Mouse (Mus musculus): ENCODE results near the gene 1700017B05Rik. TPM values are rescaled to one million over a fixed set of nuclear protein-coding genes. Genes with fewer than 3 reads are reported as not detected.

Gene 1700017B05Rik
- total RNA-seq, 2 experiments from 2014 or later: 14.1 to 18.9 TPM

DNA sequence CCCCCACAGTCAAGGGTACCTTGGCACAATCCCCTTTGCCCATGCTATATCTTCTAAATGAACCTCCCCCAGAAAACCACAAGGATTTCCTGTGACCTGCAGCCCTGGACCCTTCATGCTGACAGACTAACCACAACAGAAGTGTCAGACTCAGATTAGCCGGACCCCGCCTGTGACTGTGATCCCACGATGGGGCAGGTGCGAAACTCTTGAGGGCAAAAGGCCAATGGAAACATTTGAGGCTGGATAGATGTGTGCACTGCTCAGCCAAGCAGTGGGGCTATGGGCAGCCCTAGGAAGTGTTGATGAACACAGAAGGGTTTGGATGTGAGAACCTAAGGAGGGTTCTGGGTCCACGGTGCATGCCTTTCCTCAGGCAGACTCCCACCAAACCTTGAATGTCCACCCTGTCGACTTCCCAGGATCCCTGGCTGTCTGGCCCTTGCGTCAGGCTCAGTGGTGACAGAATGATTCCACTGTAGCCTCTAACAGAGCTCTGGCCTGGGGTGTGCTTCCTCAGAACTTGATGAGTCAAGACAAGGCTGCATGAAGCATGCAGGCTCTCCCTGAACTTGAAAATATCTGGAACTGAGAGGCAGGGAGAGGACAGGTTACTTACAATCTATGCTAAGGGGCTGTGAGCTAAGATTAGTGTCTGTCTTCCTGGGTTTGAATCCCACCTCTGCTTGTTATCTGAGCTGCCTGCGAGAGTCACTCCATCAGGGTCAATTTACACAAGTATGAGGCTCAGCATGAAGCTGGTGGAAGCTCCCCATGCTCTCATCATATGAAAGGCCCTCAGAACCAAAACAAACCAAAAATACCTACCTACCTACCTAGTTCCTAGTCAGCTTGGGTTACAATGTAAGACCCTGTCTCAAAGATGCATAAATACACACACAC lies 10.7 kb upstream of the 1700017B05Rik start:
- DNase-seq (ENCODE audit: low spot score in 2 of 2): no peak

DNA sequence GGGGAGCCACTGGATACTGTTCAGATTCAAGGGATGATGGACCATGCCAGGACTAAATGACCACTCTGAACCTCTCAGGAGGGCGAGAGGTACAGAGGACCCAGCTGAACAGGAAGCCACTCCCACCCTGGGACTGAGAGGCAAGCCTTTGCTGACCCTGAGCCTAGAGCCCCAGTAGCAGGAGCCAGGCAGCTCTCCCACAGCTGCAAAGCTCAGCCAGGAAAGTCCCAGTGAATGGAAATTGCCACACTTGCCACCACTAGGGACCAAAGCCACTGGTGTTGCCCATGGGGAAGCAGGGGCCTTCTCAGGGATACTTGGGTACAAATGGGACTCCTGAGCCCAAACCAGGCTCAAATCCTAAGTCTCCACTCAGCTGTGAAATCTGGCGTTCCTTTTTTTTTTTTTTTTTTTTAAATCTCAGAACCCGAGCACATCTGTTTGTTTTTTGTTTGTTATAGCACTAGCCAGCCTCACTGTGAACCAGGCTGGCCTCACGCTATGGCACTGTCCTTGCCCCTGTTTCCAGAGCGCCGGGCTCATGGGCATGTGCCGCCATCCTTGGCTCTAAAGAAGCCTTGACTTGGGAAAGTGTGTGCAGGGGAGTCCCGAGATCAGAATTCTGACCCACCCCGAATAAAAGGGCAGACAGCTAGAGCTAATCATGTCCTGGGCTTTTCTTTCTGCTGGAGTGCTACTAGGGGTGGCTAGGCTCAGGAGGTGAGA lies 9.6 kb upstream of the 1700017B05Rik start:
- DNase-seq (ENCODE audit: low spot score in 2 of 2): no peak

DNA sequence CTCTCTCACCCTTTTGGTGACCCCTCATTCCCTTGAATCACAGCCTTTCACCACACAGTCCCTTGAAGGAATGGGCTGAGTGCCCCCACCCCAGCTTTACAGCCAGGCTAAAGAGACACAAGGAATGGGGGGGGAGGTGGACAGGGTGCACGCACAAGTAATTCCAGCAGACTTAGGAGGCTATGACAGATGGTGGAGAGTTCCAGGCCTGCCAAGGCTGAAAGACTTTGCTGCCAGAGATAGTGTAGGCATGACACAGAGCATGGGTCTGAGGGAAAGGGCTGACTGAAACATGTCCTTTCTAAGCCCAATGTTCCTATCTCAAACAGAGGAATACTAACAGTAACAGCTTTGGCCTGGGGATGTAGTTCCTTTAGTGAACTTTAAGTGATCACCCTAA lies 8.7 kb upstream of the 1700017B05Rik start:
- no peak for DNase-seq (ENCODE audit: low spot score in 2 of 2)

DNA sequence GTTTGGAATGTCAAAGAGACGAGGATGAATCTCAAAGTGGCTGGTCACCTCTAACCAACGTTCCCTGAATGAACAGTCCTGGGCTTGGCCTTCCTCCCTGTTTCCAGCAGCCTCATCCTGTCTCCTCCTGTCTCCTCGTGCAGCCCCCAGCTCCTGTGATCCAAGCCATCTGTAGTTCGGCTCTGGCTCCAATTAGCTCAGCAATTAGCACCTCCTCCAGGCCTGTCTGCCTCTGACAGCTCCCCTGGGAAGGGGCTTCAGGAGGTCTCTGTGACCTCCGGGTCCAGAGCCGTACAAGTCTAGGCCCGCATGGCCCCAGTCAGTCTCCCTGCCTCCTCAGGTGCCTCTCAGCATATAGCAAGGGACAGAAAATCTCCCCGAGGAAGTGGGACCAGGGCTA lies 8.0 kb upstream of the 1700017B05Rik start:
- no peak for DNase-seq (ENCODE audit: low spot score in 2 of 2)

DNA sequence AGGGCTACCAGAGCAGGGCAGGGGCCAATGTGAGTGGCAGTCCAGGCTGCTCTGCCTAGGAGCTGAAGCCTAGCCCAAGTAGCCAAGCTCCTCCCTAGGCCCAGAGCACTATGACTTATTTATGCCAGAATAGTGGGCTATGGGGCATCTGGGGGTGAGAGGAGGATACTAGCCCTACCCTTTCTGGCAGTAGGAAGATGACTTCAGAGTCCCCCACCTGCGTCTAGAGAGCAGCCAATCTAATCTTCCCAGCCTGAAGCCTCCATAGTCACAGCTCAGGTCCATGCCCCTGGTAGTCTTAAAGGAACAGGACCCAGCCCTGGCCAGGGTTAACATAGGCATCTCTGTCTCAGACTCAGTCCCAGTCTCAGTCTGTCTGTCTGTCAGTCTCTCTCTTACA lies 7.0 kb upstream of the 1700017B05Rik start:
- DNase-seq (ENCODE audit: low spot score in 2 of 2): no peak

DNA sequence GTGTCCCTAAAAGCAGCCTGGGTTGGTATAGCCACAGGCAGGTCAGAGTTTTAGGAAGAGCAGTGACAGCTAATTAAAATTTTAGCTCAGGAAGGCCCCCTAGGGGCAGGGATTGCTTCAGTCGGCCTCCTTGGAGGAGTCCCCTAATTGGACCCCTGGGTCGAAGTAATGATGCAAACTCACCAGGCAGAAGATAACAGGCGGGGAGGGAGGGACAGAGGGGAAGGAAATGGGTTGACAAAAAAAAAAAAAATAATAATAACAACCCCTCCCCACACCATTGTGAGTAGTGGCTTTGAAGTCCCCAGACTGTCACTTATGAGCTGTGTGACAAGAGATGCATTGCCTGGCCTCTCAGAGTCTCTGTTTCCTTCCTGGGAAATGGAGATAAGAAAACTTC lies 6.2 kb upstream of the 1700017B05Rik start:
- DNase-seq (ENCODE audit: low spot score in 2 of 2): no peak

DNA sequence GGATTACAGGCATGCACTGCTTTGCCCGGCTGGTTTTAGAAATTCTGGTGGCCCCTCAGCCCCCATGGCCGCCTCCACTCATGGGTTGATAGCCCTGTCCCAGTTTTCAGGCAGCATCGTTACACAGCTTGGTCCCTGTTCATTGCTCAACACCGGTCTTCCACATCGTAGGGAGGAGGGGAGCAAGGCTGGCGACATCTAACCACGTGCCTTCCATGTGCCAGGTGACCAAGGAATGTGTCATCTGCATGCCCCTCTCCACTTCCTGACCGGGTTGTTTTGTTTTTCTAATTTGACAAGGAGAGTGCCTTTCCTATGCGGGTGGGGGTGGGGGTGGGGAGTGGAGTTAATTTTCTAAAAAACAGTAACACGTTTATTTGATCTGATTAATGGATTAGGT lies 5.7 kb upstream of the 1700017B05Rik start:
- no peak for DNase-seq (ENCODE audit: low spot score in 2 of 2)

DNA sequence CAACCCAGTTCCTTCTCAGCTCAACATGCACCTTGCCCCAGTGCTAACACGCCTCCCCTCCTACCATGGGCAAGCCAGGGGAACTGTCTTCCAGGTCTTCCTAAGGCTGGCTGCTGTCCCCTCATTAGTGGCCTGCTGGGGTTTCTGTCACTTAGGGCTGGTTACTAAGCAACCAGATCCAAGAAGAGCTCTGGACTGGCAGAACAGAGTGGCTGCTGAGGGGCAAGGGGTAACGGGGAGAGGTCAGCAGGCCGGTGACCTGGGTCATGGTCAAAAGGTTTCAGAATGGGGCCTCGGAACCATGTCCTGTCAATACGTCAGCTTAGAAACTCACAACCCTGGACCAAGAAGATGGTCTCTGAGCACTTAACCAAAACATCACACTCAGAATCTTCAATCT lies 5.0 kb upstream of the 1700017B05Rik start:
- DNase-seq (ENCODE audit: low spot score in 2 of 2): no peak

DNA sequence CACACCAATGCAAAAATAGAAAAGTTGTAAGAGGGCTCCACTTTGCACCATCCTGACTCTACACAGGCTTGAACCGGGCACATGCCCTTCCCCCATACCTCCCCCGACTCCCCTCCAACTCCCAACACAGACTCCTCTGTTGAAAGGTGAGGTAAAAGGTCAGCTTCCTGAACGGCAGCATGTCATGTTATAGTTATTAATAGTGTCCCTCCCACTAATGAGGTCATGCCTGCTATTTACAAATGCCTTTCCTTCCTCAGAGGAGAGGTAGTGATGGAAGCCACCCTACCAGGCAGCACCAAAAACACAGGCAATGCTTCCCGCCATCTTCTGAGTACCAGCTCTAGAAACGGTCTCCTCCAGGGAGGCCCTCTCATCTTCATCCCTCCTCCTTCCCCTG lies 2.7 kb upstream of the 1700017B05Rik start:
- DNase-seq (ENCODE audit: low spot score in 2 of 2): no peak

DNA sequence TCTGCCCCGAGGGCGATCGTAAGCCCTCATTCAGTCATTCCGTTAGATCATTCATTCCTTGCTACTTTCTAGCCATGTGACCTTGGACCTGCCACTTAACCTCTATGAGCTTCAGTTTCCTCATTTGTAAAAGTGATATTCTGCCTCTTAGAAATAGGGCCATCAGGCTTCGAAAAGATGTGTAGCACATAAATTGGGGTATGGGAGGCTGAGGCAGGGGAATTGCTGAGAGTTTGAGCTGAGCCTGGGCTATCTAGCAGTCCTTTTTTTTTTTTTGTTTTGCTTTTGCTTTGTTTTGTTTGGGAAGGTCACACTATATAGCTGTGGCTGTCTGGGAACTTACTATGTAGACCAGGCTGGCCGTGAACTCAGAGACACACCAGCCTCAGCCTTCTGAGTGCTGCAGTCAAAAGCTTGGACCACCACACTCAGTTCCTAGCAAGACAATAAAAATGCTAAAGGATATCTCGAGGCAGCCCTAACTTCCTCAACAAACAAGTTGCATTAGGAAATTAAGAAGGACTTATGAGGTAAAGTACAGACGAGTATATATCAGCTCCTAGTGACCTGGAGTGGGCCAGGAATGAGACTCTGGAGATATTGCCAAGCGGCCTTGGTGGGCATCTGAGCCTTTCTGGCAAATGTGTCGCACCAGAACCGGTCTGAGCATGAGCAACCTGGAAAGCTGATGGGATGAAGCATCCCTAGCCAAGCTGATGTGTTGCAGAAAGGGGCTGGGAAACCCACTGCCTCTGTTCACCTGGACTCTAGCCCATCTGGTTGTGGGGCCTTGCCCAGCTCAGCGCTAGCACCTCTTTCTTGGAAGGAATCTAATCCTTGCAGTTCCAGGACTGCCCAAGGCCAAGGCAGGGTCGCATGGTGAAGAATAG lies 628 bp upstream of the 1700017B05Rik start:
- DNase-seq (ENCODE audit: low spot score in 2 of 2): no peak

DNA sequence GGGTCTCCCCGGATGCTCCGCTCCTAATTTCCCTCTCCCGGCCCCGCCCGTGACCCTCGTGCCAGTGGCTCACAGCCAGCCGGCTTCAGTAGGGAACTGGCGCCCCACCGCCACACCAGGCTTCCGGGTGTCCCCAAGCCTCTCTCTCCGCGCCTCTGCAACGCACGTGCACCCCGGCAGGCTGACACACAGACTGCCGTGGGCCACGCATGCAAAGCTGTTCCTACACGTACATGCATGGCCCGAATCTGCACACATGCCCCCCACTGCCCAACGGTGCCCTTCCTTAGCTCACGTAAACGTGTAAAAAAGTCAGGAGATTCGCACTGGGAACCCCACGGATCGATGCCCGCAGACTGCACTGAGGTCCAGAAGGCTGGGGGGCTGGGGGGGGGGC lies 898 bp downstream of the 1700017B05Rik start:
- peak; percentile 41 to 50 for DNase-seq (ENCODE audit: low spot score in 2 of 2)

DNA sequence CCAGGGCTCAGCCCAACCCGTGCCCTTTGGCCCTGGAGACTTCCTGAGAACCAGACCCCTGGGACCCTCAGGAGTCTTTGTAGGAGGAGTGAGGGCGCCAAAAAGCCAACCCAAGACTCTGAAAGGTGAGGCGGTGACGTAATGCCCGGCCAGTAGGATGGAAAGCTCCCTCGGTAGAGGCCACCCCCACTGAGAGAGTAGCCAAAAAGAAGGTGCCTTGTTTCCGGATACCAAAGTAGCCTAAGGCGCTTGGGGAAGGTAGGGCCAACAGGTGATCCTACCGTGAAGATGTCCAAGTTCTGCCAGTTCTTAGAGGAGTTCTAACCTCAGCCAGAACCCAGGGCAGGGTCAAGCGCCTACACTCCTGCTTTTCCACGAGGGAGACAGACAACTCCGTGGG lies 1.5 kb downstream of the 1700017B05Rik start:
- no peak for DNase-seq (ENCODE audit: low spot score in 2 of 2)

DNA sequence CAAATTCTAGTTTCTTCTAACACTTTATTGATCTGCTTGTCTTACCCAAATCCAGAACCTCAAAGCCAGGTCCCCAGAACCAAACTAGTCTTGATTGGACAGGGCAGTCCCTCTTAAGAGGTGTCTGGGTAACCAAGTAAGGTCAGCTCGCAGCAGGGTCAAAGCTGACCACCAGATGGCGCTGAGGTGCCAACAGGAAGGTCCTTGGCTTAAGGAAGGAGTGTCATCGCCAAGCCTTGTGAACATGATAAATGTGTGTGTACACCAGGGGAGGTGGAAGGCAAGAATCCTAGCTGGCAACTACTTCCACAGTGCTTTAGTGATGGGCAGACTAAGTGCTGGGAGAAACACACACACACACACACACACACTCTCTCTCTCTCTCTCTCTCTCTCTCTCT lies 2.7 kb downstream of the 1700017B05Rik start:
- DNase-seq (ENCODE audit: low spot score in 2 of 2): peak; percentile 90 to 96

DNA sequence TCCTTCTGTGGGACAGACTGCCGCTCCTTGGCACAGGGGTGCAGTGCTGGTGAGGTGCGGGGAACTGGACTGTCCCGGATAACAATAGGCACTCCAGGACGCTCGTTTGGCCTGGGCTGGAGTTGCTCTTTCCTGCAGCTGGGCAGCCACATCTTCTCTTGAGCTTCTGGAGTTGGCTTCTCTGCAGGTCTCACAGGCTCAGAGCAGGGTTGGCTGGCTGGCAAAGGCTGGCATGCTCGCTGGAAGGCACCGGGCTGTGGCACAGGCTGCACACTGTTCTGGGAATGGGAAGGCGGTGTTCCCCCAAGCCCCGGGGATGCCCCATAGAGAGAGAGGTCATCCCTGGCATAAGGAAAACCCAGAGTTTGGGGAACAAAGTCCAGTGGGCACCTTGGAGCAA lies 4.8 kb downstream of the 1700017B05Rik start:
- DNase-seq (ENCODE audit: low spot score in 2 of 2): no peak

DNA sequence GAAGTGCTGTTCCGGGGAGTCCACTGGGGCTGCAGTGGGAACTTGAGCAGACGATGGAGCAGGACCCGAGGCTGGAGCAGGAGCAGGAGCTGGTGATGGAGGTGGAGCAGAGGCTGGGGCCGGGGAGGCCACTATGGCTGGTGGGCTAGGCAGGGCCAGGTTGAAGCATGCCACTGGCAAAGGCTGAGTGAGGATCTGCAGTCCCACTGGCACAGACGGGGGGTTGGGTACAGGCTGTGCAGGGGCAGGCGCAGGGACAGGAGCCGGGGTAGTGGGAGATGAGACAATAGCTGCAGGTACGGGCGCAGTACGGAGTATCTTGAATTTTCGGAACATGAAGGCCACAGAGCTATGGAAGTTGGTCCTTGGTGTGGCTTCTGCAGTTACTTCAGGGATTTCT lies 5.6 kb downstream of the 1700017B05Rik start:
- DNase-seq (ENCODE audit: low spot score in 2 of 2): no peak

DNA sequence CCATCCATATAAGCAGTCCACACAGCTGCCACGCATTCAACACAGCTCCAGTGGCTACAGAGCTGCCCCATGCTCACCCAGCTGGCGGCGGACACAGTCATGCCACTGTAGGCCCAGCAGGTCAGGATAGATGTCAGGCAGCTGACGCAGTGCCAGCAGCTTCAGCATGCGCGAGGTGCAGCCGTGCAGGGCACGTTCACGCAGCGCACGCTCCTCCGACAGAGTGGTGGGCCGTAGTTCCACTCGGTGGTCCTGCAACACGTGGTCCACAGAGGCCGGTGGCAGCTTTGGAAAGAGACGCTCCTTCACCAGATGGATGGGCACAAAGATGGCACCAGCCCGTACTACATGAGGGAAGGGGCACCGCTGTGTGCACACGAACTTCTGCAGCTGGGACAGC lies 6.1 kb downstream of the 1700017B05Rik start:
- DNase-seq (ENCODE audit: low spot score in 2 of 2): no peak

DNA sequence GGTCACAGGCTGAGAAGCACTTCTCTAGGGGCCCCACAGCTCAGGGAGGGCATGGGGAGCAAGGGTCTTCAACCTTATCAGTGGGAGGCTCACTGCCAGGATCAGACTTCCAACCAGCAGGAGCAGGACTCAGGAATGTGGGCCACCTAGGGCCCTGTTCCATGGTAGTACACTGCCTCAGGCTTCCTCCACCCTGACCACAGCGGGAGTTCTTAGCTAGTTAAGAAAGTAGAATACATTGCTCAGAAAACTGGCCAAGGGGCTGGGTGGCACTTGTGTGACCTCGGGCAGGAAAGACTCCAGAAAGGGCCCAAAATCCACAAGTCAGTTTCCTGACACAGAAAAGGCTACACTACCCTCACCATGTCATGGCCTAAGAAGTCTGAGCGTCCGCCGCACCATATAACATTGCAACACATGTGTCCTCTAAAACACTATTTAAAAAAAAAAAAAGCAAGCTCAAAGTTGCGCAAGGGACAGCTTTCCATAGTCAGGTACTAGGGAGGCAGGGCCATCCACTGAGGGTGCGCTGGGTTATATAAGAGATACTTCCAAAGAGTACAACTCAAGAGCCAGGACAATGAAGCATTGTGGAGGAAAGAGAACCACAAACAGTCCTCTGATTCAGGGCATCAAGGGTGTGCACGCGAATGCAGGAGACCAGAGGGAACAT lies 7.5 kb downstream of the 1700017B05Rik start:
- DNase-seq (ENCODE audit: low spot score in 2 of 2): no peak

DNA sequence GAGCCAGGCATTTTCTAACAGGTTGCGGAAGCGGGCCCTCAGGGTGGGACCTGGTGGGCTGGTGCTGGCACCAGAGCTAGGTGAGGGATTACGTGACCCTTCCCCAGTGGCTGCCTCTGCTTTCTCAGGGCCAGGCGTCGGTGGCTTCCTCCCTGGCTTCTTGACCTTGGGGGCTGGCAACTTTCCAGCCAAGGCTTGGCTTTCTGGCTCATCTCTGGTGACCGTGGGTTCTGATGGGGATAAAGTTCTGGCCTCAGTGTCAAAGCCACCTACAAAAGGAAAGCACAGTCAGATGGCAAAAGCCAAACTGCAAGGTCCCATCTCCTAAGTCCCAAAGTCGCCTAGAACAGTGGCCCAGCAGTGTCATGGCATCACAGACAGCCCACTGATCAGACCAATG lies 8.4 kb downstream of the 1700017B05Rik start:
- no peak for DNase-seq (ENCODE audit: low spot score in 2 of 2)

DNA sequence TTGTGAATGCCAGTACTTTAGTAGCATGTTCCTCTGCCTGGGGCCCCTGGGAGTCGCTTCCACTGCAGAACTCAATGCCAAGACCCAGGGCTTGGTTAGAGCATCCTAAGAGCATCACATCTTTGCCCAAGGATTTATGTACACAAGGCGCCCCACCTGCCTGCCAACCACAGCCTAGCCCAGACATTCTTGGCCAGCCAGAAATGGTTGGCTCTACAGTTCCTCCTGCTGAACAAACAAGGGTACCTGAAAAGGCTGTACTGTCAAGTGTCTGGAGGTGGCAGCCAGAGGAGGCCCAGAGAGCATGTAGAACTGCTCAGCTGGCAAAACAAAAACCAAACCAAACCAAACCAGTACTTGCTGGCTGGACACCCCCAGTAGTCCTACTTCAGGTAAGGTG lies 11.3 kb downstream of the 1700017B05Rik start:
- no peak for DNase-seq (ENCODE audit: low spot score in 2 of 2)

DNA sequence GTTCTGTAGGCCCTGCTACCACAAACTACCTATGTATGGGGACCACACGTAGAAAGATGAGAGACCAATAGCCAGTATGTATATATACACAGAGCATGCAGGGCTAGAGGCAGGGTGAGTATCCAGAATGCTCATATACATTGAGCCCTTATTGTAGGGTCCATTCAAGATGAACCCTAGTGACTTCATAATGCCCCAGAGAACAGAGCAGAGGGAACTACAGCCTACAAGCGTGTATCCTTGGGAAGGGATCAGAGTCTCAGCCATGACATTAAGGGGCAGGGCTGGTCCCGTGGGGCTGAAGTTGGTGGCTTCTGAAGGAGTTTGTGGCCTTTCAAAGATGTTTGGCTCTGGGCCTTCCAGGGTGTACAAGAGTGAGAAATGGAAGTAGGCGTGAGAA lies 12.4 kb downstream of the 1700017B05Rik start:
- no peak for DNase-seq (ENCODE audit: low spot score in 2 of 2)

All from left cerebral cortex, adult 18-20 months (tissue).